Mouse (Mus musculus) heart, postnatal 36 days (tissue): ENCODE results near the gene Lrpap1. TPM values are rescaled to one million over a fixed set of nuclear protein-coding genes. Genes with fewer than 3 reads are reported as not detected.

Source experiments
- DNase-seq, 2 experiments: peaks; one replicate each; pipeline ENCODE4 v3.0.0; 2021 to 2022
- intact Hi-C: fragments of 180-260 bp; cut with DNase I; formaldehyde crosslinking; loops from one replicate; pipeline ENCODE4 v1.15.1; 2025
- total RNA-seq, 2 experiments: library from RNA; stranded (reverse); gene quantifications; 2 replicates each; pipeline ENCODE4 v1.2.3; 2021

The Lrpap1 gene
- total RNA-seq, 2 experiments from 2014 or later, result 51.5 to 54.2 TPM

DNA sequence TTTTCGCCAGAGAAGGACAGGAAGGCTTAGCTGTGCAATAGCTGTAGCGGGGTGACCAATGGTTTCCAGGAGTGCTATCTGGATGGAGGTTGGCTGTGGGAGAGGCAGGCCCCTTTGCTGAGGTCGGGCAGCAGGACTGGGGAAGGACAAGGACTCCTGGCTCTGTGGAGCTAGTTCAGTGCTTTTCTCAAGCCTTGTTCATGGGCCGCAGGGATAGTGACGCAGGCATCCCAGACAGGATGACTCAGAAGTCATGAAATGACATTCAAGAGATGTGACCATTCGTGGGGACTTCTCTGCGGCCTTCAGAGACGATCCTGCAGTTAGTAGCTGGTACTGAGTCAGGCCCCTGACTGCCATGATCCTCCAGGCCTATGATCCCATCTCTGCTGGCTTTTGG, 35.3 kb downstream of the Lrpap1 start:
- no peak for DNase-seq
- intact Hi-C loops, result no loop called here

GRCm38 (mm10) chr5:35069841-35070240, 35.7 kb downstream of the Lrpap1 start:
- intact Hi-C loops, result no loop called here
- DNase-seq, result no peak

GRCm38 (mm10) chr5:35060098-35060497, 45.5 kb downstream of the Lrpap1 start:
- intact Hi-C loops, result no loop called here
- no peak for DNase-seq

DNA sequence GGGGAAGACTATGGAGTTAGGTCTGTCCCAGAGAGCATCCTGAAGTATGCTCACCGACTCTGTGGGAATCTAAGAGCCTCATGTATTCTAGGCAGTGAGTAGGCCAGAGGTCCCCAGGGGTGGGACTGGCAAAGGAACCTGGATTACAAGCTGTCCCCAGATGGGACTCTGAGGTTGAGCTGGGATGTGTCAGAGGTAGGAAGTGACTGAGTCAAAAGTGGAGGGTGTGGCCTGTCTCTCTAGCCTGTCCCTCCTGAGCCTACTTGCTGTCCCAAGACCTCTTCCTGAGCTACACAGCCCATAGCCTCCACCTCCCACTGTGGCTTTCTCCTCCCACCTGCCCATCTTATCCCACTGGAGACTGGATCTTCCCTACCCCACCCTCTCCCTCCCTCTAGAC, 47.4 kb downstream of the Lrpap1 start:
- no peak for DNase-seq
- intact Hi-C loops, result no loop called here

- no peak for DNase-seq
- intact Hi-C loops, result no loop called here
Observed at GRCm38 (mm10) chr5:35057582-35057981, 48.0 kb downstream of the Lrpap1 start.

GRCm38 (mm10) chr5:35056604-35057432, 48.7 kb downstream of the Lrpap1 start, which contains the start of gene Dok7:
TSS of gene Dok7 (plus strand) at chr5:35056766.
- DNase-seq, result peak; percentile 65 to 72
- intact Hi-C loops, result no loop called here

- peak in 1 of 2 experiments; percentile 19 for DNase-seq
- intact Hi-C loops, result no loop called here
Observed at GRCm38 (mm10) chr5:35055076-35055475, 50.5 kb downstream of the Lrpap1 start.

DNA sequence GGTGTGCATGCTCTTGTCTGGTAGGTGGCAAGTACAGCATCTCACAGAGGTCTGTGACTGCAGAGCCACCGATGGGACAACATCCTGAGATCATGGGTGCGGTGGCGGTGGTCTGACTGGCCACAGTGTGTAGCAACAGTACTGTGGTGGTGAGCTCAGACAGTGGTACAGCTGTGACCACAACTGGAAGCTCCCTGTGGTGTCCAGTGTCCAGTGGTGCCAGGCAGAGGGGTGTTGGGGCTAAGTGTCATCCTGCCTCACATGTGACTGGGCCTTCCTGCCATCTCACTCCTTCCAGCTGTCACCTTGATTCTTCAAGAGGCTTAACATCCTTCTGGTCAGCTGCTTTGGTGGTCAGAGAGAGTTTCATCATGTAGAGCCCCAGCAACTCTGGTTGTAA, 50.9 kb downstream of the Lrpap1 start:
- intact Hi-C loops, result loop anchor here (5.0 kb wide), 2 partner anchors 33 to 78 kb away; no protein-coding TSS in a partner anchor
- DNase-seq, result no peak

DNA sequence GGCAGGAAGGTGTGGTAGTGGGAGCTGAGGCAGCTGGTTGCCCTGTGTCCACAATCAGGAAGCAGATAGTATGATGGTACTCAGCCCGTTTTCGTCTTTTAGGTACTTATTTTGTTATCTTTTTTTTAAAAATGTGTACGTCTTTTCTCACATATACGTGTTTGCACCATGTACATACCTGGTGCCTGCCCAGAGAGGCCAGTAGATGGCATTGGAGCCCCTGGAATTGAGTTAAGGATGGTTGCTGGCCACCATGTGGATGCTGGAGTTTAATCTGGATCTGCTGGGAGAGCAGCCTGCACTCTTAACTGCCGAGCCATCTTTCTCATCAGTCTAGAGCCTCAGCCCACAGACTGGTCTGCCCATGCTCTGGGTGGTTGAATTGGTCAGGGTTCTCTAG, 55.0 kb downstream of the Lrpap1 start:
- DNase-seq, result no peak
- intact Hi-C loops, result loop anchor here (5.0 kb wide), 2 partner anchors 37 to 82 kb away; no protein-coding TSS in a partner anchor

DNA sequence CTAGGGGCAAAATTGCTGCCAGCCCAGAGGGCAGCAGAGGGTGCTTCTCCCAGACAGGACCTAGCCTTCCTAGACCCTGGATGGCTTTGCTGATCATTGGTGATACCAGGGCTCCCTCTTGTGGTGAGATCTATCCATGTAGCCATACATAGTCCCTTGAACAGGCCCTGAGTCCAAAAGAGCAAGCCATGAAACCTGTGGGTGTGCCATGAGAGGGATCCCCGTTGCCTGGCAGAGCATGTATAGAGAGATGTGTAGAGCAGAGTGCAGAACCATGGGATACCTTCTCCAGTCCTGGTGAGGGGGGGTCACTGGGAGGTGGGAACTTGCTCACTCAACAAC, 62.5 kb downstream of the Lrpap1 start:
- intact Hi-C loops, result loop anchor here (1.0 to 10.0 kb wide), 3 partner anchors 57 to 378 kb away; partner anchors contain the start of genes Grk4 and Nop14
- DNase-seq, result peak; percentile 71 to 77

GRCm38 (mm10) chr5:35042431-35043109, 63.0 kb downstream of the Lrpap1 start:
- no peak for DNase-seq
- intact Hi-C loops, result loop anchor here (1.0 to 10.0 kb wide), 3 partner anchors 56 to 378 kb away; partner anchors contain the start of genes Grk4 and Nop14

Other genes starting within 250 kb of the Lrpap1 start
- under 1 TPM; 0.39 to 0.60 TPM for gene Msantd1, start 197.8 kb downstream of the Lrpap1 start, total RNA-seq
- gene Rgs12, start 156.3 kb downstream of the Lrpap1 start, total RNA-seq, result 10 to 100 TPM; 15.6 to 16.2 TPM
- under 1 TPM; 0.49 to 0.72 TPM for gene Hgfac, start 64.3 kb downstream of the Lrpap1 start, total RNA-seq
- gene Dok7, start 49.0 kb downstream of the Lrpap1 start, total RNA-seq, result 10 to 100 TPM; 34.4 to 39.4 TPM
- under 1 TPM; 0.33 to 0.43 TPM for gene Adra2c, start 172.6 kb upstream of the Lrpap1 start, total RNA-seq